Mouse (Mus musculus) frontal cortex, postnatal 14 days (tissue): Measurements from ENCODE around the gene Celf1.

Experiments
- DNase-seq, 2 experiments: peaks; one replicate each; pipeline ENCODE4 v3.0.0; 2022; ENCODE audit warnings: low spot score in 2 of 2

Gene Celf1

GRCm38 (mm10) chr2:91061849-91062481 is 121.8 kb downstream of the Celf1 start:
- DNase-seq = no peak

- no peak for DNase-seq
Measured at GRCm38 (mm10) chr2:91062779-91063606, 122.8 kb downstream of the Celf1 start.

- no peak for DNase-seq
Measured at GRCm38 (mm10) chr2:91064211-91064610, 124.0 kb downstream of the Celf1 start.

GRCm38 (mm10) chr2:91065544-91065943 is 125.4 kb downstream of the Celf1 start:
- DNase-seq = no peak

GRCm38 (mm10) chr2:91066455-91066854 is 126.3 kb downstream of the Celf1 start:
- DNase-seq = no peak

- DNase-seq = no peak
Measured at GRCm38 (mm10) chr2:91068162-91068871, 128.1 kb downstream of the Celf1 start.

- no peak for DNase-seq
Measured at GRCm38 (mm10) chr2:91068872-91069165, 128.6 kb downstream of the Celf1 start.
